Mouse (Mus musculus): Measurements from ENCODE around the gene Acta2. TPM values are rescaled to one million over a fixed set of nuclear protein-coding genes. Genes with fewer than 3 reads are reported as not detected.
"Not testable (repeated sequence)": the region's sequence is repeated elsewhere in the genome, so short reads cannot be mapped to it uniquely, and the experiment has no call there.

Gene Acta2
- total RNA-seq, 2 experiments from 2014 or later = not detected

GRCm38 (mm10) chr19:34232326-34232725, 23.1 kb downstream of the Acta2 start:
- ATAC-seq (replicated peaks; ENCODE audit: low FRiP score, poor library complexity, severe bottlenecking) = no peak

- no peak for ATAC-seq (replicated peaks; ENCODE audit: low FRiP score, poor library complexity, severe bottlenecking)
These were observed 23.8 kb downstream of the Acta2 start for GRCm38 (mm10) chr19:34231596-34231995.

GRCm38 (mm10) chr19:34222805-34223204, 32.6 kb downstream of the Acta2 start:
- ATAC-seq (replicated peaks; ENCODE audit: low FRiP score, poor library complexity, severe bottlenecking) = no peak

- ATAC-seq (replicated peaks; ENCODE audit: low FRiP score, poor library complexity, severe bottlenecking) = no peak
These were observed 34.5 kb downstream of the Acta2 start for GRCm38 (mm10) chr19:34220732-34221380.

- ATAC-seq (replicated peaks; ENCODE audit: low FRiP score, poor library complexity, severe bottlenecking) = no peak
These were observed 36.0 kb downstream of the Acta2 start for GRCm38 (mm10) chr19:34219260-34219968.

- ATAC-seq (replicated peaks; ENCODE audit: low FRiP score, poor library complexity, severe bottlenecking) = no peak
These were observed 37.6 kb downstream of the Acta2 start for GRCm38 (mm10) chr19:34217761-34218160.

GRCm38 (mm10) chr19:34216956-34217355, 38.4 kb downstream of the Acta2 start:
- ATAC-seq (replicated peaks; ENCODE audit: low FRiP score, poor library complexity, severe bottlenecking) = no peak

- ATAC-seq (replicated peaks; ENCODE audit: low FRiP score, poor library complexity, severe bottlenecking) = no peak
These were observed 41.3 kb downstream of the Acta2 start for GRCm38 (mm10) chr19:34214136-34214535.

GRCm38 (mm10) chr19:34213251-34213645, 42.1 kb downstream of the Acta2 start:
- ATAC-seq (replicated peaks; ENCODE audit: low FRiP score, poor library complexity, severe bottlenecking) = no peak

GRCm38 (mm10) chr19:34212489-34213250, 42.7 kb downstream of the Acta2 start:
- ATAC-seq (replicated peaks; ENCODE audit: low FRiP score, poor library complexity, severe bottlenecking) = no peak

GRCm38 (mm10) chr19:34210841-34211240, 44.5 kb downstream of the Acta2 start:
- no peak for ATAC-seq (replicated peaks; ENCODE audit: low FRiP score, poor library complexity, severe bottlenecking)

- no peak for ATAC-seq (replicated peaks; ENCODE audit: low FRiP score, poor library complexity, severe bottlenecking)
These were observed 45.3 kb downstream of the Acta2 start for GRCm38 (mm10) chr19:34209930-34210581.

GRCm38 (mm10) chr19:34209031-34209430, 46.4 kb downstream of the Acta2 start:
- no peak for ATAC-seq (replicated peaks; ENCODE audit: low FRiP score, poor library complexity, severe bottlenecking)

GRCm38 (mm10) chr19:34206760-34207440, 48.5 kb downstream of the Acta2 start:
- ATAC-seq (replicated peaks; ENCODE audit: low FRiP score, poor library complexity, severe bottlenecking) = no peak

GRCm38 (mm10) chr19:34206128-34206527, 49.3 kb downstream of the Acta2 start:
- not testable (repeated sequence) for ATAC-seq (replicated peaks; ENCODE audit: low FRiP score, poor library complexity, severe bottlenecking)

GRCm38 (mm10) chr19:34202668-34203067, 52.7 kb downstream of the Acta2 start:
- ATAC-seq (replicated peaks; ENCODE audit: low FRiP score, poor library complexity, severe bottlenecking) = no peak

- no peak for ATAC-seq (replicated peaks; ENCODE audit: low FRiP score, poor library complexity, severe bottlenecking)
These were observed 55.9 kb downstream of the Acta2 start for GRCm38 (mm10) chr19:34199488-34199887.

GRCm38 (mm10) chr19:34198901-34199300, 56.5 kb downstream of the Acta2 start:
- ATAC-seq (replicated peaks; ENCODE audit: low FRiP score, poor library complexity, severe bottlenecking) = no peak

- ATAC-seq (replicated peaks; ENCODE audit: low FRiP score, poor library complexity, severe bottlenecking) = no peak
These were observed 57.3 kb downstream of the Acta2 start for GRCm38 (mm10) chr19:34198066-34198465.

GRCm38 (mm10) chr19:34195031-34195430, 60.4 kb downstream of the Acta2 start:
- no peak for ATAC-seq (replicated peaks; ENCODE audit: low FRiP score, poor library complexity, severe bottlenecking)

Data from erythroblast, adult 5-6 weeks (primary cell).